Mouse (Mus musculus) G1E-ER4 (cell line): ENCODE measurements around the gene Fam172a. TPM values are rescaled to one million over a fixed set of nuclear protein-coding genes. Genes with fewer than 3 reads are reported as not detected.

Experiments used
- GATA1 ChIP-seq: IDR thresholded peaks from one replicate; pipeline ENCODE4 v1.8.0; 2012; ENCODE audit warnings: low read length, inconsistent platforms
- polyA plus RNA-seq: library from polyadenylated mRNA; stranded (reverse); fragments of >175 nt; gene quantifications from 2 replicates; pipeline ENCODE4 v1.2.3, GENCODE M21; 2012

Fam172a gene
- polyA plus RNA-seq, 1 experiment, result 98.9 TPM

DNA sequence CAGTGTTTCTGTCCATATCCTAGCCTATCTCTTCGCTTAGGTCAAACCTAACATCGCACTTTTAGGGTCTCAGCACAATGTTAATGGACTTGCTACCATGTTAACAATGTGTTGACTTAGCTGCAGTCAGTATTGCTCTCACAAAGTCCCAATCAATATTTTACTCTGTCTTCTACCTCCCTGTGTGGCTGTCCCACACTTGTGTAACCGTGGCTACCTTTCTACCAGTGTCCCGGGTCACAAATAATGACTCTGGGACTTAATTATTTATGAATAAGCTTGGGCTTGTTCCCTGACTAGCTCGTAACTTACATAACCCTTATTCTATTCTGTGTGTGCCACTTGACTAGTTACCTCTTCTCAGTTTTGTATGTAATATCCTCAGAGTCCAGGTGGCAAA lies 455.6 kb downstream of the Fam172a start:
- no peak for TF ChIP-seq GATA1

GRCm38 (mm10) chr13:78162149-78162548 lies 460.3 kb downstream of the Fam172a start:
- TF ChIP-seq GATA1, result no peak

GRCm38 (mm10) chr13:78163087-78163958 lies 461.5 kb downstream of the Fam172a start:
- no peak for TF ChIP-seq GATA1

DNA sequence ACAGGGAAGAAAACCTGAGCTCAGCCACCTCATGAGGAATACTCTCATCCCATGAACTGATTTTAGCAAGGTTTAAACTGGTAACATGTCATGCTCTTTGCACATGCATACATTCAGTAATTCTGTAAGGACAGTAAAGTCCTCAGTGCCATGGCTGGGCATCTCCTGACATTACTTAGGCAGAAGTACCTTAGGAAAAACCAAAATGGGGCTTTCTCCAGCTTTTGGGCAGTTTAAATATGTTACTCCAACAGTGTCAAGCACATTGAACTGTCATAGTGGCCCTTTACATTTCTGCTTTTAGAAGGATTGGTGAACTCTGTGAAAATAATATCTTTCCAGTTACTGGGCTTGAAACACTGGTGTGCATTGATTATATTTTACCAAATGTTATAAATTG lies 463.1 kb downstream of the Fam172a start:
- TF ChIP-seq GATA1, result no peak

DNA sequence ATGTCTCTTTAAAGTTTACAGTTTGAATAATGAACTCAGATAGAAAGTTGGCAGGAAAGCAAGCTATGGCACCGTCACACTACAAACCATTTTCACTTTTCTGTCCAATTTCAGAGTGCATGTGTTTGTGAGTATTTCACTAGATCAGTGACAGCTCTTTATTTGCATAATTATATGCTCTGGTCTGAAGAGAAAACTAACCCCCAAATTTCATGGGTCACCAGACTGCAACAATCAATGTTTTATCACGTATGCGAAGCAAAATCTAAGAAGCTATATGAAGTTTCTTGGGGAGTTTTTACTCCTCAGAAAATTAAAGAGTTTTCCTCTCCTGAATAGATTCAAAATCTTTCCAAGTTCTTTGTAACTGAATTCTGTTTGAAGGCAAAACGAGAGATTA lies 466.3 kb downstream of the Fam172a start:
- TF ChIP-seq GATA1, result no peak

GRCm38 (mm10) chr13:78171320-78171719 lies 469.5 kb downstream of the Fam172a start:
- TF ChIP-seq GATA1, result no peak

DNA sequence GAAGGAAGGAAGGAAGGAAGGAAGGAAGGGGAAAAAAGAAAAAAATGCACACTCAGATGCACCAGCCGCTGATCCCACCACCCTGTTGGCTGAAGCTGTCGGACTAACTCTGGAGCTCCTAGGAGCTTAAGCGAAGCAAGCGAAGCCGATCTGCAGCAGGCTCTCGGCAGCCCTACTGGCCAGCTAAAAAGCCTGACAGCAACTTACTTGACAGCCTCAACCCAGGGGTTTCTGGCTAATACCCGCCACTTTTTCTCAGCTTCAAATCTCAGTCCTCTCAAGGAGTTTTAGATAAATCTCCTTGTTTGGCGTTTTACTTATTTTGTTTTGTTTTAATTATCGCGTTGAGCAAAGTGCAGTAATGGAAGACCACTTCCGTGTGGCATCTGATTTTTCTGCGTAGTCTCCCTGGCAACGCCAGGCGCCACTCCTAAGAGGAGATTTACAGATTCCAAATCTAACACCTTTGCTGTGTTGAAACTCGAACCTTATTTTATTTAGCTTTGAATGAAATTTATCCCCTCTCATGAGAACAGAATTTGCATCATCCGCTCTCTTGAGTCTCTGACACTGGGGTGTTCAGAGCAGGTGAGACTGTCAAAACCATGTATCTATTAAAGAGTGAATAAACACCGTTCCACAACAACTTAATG lies 470.3 kb downstream of the Fam172a start:
- TF ChIP-seq GATA1, result no peak

DNA sequence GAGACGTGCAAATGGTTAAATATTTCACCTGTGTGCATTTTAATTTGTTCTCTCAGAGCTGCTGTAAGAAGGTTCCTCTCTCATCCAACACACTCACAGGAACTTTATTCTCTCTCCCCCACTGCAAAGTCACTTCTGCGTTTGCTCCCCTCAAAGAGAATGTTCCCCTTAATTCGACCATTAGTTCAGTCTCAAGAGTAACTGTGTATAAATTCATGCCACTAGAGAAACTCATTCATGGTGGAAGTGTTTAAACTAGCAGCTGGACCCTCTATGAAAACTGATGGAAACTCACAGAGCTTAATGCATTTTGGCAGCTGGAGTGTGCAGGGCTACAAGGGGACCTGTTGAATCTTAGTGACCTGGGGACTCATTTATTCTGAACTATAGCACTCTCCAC lies 471.0 kb downstream of the Fam172a start:
- no peak for TF ChIP-seq GATA1

GRCm38 (mm10) chr13:78174191-78174590 lies 472.4 kb downstream of the Fam172a start:
- TF ChIP-seq GATA1, result no peak

GRCm38 (mm10) chr13:78174891-78175290 lies 473.1 kb downstream of the Fam172a start:
- TF ChIP-seq GATA1, result no peak

- no peak for TF ChIP-seq GATA1
Measured at GRCm38 (mm10) chr13:78175821-78176380, 474.1 kb downstream of the Fam172a start.

GRCm38 (mm10) chr13:78177381-78177950 lies 475.6 kb downstream of the Fam172a start:
- TF ChIP-seq GATA1, result no peak

- no peak for TF ChIP-seq GATA1
Measured at GRCm38 (mm10) chr13:78178021-78178420, 476.2 kb downstream of the Fam172a start.

DNA sequence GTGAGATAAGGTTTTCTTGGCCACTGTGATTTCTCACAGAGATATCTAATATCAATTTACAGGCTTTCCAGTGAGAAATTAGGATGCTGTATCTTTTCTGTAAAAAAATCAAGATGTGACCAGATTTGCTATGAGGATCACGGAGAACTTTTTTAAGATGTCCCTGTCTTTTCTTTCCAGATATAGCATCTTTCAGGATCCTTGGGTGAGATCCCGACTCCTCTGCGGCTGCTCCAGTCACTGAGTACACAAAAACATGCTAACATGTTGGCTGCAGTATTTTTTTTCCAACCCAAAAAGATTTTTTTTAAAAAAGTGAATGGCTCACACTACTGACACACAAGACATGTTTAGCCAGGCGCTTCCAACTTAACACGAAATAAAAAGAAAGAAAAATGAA lies 476.9 kb downstream of the Fam172a start:
- no peak for TF ChIP-seq GATA1

DNA sequence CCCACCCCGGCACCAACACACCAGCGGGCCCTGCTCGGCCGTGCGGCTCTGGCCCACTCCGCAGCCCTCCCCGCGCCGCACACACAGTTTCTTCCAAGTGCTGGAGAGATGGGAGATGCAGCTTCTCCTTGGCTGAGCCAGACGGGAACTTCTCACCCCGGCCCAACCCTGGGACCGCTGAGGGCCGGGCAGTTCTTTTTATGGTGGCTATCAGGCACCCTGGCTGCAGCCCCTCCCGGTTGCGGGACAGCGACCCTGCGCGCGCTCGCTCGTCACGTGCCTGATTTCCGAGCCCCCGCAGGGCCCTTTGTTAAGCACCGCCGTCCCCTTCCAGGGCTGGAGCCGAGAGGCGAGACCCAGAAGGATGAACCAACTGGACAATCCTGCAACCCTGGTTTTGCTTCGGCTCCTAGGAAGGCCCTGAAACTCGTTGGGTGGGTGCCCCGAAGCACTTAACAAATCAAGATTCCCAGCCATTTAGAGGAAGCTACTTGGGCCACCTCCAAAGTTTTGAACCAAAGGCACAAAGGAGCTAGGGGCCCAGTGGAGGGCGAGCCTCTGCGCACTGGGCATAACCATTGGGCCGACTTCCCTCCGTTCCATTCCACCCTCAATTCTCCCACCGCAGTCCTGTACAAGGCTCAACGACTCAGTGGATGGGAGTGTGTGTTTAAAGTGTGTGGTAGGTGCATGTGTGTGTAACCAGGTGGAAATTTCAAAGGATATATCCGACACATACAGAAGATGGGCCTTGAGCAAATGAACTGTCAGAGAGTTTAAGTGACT lies 477.7 kb downstream of the Fam172a start:
- TF ChIP-seq GATA1, result no peak
